Mouse (Mus musculus): ENCODE data around the gene Arhgef39. TPM values are rescaled to one million over a fixed set of nuclear protein-coding genes. Genes with fewer than 3 reads are reported as not detected.

The Arhgef39 gene
- polyA plus RNA-seq, 1 experiment from 2014 or later = 50.3 TPM

GRCm38 (mm10) chr4:43519956-43520355, 20.5 kb upstream of the Arhgef39 start:
- WGBS = 13% methylated on average over 6 of the region's 6 CpGs
- Histone ChIP-seq H3K27me3 (peaks cover 61% of the 10 kb centered on the region), H3K4me1 (peaks cover 42% of the 10 kb centered on the region), H3K4me3 (replicated peaks) (0 out of 2 replicates have a peak overlapping the region, but pooled peaks have one; percentile 4), H3K4me2 (peak overlapping the region; percentile 35), H3K27ac (no peak overlapping the region), H3K9ac (no peak overlapping the region), H3K9me3 (no peaks in the 10 kb centered on the region), H3K36me3 (replicated peaks) (no peaks in the 10 kb centered on the region)
- ATAC-seq (ENCODE audit: low FRiP score) = peak; percentile 64

- Histone ChIP-seq H3K27ac (no peak overlapping the region), H3K4me3 (replicated peaks) (0 out of 2 replicates have a peak overlapping the region, but pooled peaks have one; percentile 4), H3K9ac (no peak overlapping the region), H3K4me2 (peak overlapping the region; percentile 35), H3K27me3 (peaks cover 61% of the 10 kb centered on the region), H3K9me3 (no peaks in the 10 kb centered on the region), H3K4me1 (peaks cover 41% of the 10 kb centered on the region), H3K36me3 (replicated peaks) (no peaks in the 10 kb centered on the region)
- WGBS = 13% methylated on average over 10 of the region's 10 CpGs
- no peak for ATAC-seq (ENCODE audit: low FRiP score)
These were observed 20.1 kb upstream of the Arhgef39 start for GRCm38 (mm10) chr4:43519551-43519950.

GRCm38 (mm10) chr4:43515764-43516708, 16.5 kb upstream of the Arhgef39 start:
- no peak for ATAC-seq (ENCODE audit: low FRiP score)
- H3K4me3 ChIP-seq (replicated peaks) = no peak overlapping the region
- no peak overlapping the region for H3K27ac ChIP-seq
- H3K27me3 ChIP-seq = peaks cover 30% of the 10 kb centered on the region
- no peaks in the 10 kb centered on the region for H3K9me3 ChIP-seq
- no peak overlapping the region for H3K9ac ChIP-seq
- 81% methylated on average over 11 of the region's 11 CpGs for WGBS
- no peak overlapping the region for H3K4me2 ChIP-seq
- H3K4me1 ChIP-seq = peaks cover 17% of the 10 kb centered on the region
- no peaks in the 10 kb centered on the region for H3K36me3 ChIP-seq (replicated peaks)

GRCm38 (mm10) chr4:43513791-43514190, 14.3 kb upstream of the Arhgef39 start:
- ATAC-seq (ENCODE audit: low FRiP score) = no peak
- Histone ChIP-seq H3K9me3 (no peaks in the 10 kb centered on the region), H3K4me2 (no peak overlapping the region), H3K4me1 (peaks cover 10% of the 10 kb centered on the region), H3K4me3 (replicated peaks) (no peak overlapping the region), H3K27me3 (peaks cover 22% of the 10 kb centered on the region), H3K9ac (no peak overlapping the region), H3K27ac (no peak overlapping the region), H3K36me3 (replicated peaks) (no peaks in the 10 kb centered on the region)
- 87% methylated on average over 4 of the region's 4 CpGs for WGBS

- no peak for ATAC-seq (ENCODE audit: low FRiP score)
- H3K9me3 ChIP-seq = no peaks in the 10 kb centered on the region
- WGBS = 90% methylated on average over 4 of the region's 4 CpGs
These were observed 13.8 kb upstream of the Arhgef39 start for GRCm38 (mm10) chr4:43513300-43513699.

DNA sequence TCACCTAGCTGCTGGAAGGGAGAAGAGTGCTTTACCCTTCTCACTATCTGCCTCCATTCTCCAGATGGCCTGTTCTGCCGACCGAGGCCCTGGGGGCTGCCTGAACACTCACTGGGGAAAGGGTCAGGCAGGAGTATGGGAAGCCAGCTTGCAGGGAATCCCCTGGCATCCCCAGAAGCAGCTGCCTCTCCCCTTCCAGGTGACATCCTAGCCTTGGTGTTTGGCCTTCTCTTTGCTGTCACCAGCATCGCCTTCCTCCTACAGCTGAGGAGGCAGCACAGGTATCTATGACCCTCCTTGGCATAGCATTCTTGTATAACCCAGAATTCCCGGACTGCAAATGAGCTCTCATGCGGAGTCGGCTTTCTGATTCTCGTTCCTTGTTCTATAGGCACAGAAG, 13.2 kb upstream of the Arhgef39 start:
- Histone ChIP-seq H3K9ac (no peak overlapping the region), H3K27me3 (peaks cover 27% of the 10 kb centered on the region), H3K4me1 (peaks cover 17% of the 10 kb centered on the region), H3K4me2 (no peak overlapping the region), H3K9me3 (no peaks in the 10 kb centered on the region), H3K4me3 (replicated peaks) (no peak overlapping the region), H3K36me3 (replicated peaks) (no peaks in the 10 kb centered on the region), H3K27ac (no peak overlapping the region)
- 74% methylated on average over 7 of the region's 7 CpGs for WGBS
- ATAC-seq (ENCODE audit: low FRiP score) = no peak

More at GRCm38 (mm10) chr4:43513300-43513699, 13.8 kb upstream of the Arhgef39 start:
- Histone ChIP-seq H3K4me3 (replicated peaks) (no peak overlapping the region), H3K27me3 (peaks cover 23% of the 10 kb centered on the region), H3K9ac (no peak overlapping the region), H3K36me3 (replicated peaks) (no peaks in the 10 kb centered on the region), H3K27ac (no peak overlapping the region), H3K4me1 (peaks cover 11% of the 10 kb centered on the region), H3K4me2 (no peak overlapping the region)

DNA sequence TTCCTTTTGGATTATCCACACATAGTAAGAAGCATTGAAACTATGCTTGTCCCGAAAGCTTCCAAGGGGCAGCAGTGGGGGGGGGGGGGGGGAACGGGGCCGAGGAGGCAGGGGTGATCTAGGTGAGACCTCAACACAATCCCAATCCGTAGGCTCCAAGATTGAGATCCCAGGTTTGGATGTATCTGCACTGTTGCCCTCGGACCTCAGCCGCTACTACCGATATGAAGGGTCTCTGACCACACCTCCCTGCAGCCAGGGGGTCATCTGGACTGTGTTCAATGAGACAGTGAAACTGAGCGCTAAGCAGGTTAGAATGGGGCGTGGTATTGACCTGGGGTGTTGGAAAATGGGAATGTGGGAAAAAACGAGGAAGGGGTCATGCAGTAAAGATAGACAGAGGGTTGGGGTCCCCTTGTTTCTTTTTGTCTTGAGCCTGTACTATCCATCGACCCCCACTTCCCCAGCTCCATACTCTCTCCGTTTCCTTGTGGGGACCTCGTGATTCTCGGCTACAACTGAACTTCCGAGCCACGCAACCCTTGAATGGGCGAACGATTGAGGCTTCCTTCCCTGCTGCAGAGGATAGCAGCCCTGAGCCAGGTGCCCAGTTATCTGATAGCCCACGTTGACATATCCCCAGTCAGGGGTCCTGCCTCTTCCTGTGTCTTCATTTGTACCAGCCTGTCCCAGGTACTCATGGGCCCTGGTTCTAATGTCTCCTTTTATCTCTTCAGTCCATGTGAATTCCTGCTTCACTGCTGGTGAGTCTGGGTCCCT, 12.4 kb upstream of the Arhgef39 start:
- Histone ChIP-seq H3K4me3 (replicated peaks) (no peak overlapping the region), H3K27ac (no peak overlapping the region), H3K27me3 (peaks cover 35% of the 10 kb centered on the region), H3K9ac (no peak overlapping the region), H3K9me3 (no peaks in the 10 kb centered on the region), H3K4me2 (no peak overlapping the region), H3K4me1 (peaks cover 17% of the 10 kb centered on the region), H3K36me3 (replicated peaks) (no peaks in the 10 kb centered on the region)
- ATAC-seq (ENCODE audit: low FRiP score) = no peak
- WGBS = 78% methylated on average over 19 of the region's 19 CpGs

GRCm38 (mm10) chr4:43509109-43509508, 9.6 kb upstream of the Arhgef39 start:
- 0 out of 2 replicates have a peak overlapping the region, but pooled peaks have one; percentile 47 for H3K9ac ChIP-seq
- peak overlapping the region; percentile 36; the same call in 1 of the 2 replicates for H3K4me3 ChIP-seq (replicated peaks)
- no peak overlapping the region for H3K27ac ChIP-seq

DNA sequence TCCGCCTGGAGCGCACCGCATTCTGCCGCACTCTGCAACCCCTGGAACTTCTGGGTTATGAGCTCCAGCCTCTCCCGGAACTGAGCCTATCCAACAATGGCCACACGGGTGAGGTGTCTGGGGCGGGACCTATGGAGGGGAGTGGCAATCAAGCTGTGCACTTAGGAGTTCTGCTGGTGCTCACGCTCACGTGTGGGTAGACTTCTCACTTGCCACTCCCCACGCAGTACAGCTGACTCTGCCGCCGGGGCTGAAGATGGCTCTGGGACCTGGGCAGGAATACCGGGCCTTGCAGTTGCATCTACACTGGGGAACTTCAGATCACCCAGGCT, 9.1 kb upstream of the Arhgef39 start:
- peaks cover 45% of the 10 kb centered on the region for H3K27me3 ChIP-seq
- 6% methylated on average over 13 of the region's 13 CpGs for WGBS

More at GRCm38 (mm10) chr4:43509109-43509508, 9.6 kb upstream of the Arhgef39 start:
- ATAC-seq (ENCODE audit: low FRiP score) = no peak
- H3K4me2 ChIP-seq = peak overlapping the region; percentile 60
- H3K9me3 ChIP-seq = no peaks in the 10 kb centered on the region
- H3K36me3 ChIP-seq (replicated peaks) = no peaks in the 10 kb centered on the region
- peaks cover 17% of the 10 kb centered on the region for H3K4me1 ChIP-seq
- peaks cover 45% of the 10 kb centered on the region for H3K27me3 ChIP-seq
- WGBS = 14% methylated on average over 9 of the region's 9 CpGs

GRCm38 (mm10) chr4:43507938-43508665, 8.6 kb upstream of the Arhgef39 start:
- Histone ChIP-seq H3K27me3 (peaks cover 45% of the 10 kb centered on the region), H3K27ac (no peak overlapping the region), H3K9ac (peak overlapping the region; percentile 47; the same call in 1 of the 2 replicates), H3K4me1 (peaks cover 17% of the 10 kb centered on the region), H3K9me3 (no peaks in the 10 kb centered on the region), H3K4me3 (replicated peaks) (peak overlapping the region; percentile 36), H3K4me2 (peak overlapping the region; percentile 60), H3K36me3 (replicated peaks) (no peaks in the 10 kb centered on the region)
- no peak for ATAC-seq (ENCODE audit: low FRiP score)
- 10% methylated on average over 22 of the region's 22 CpGs for WGBS

More for the DNA sequence above, 9.1 kb upstream of the Arhgef39 start:
- no peaks in the 10 kb centered on the region for H3K36me3 ChIP-seq (replicated peaks)
- ATAC-seq (ENCODE audit: low FRiP score) = peak; percentile 20; the same call in 1 of the 2 replicates
- H3K4me2 ChIP-seq = peak overlapping the region; percentile 60
- H3K27ac ChIP-seq = no peak overlapping the region
- H3K4me1 ChIP-seq = peaks cover 17% of the 10 kb centered on the region
- peak overlapping the region; percentile 47; the same call in 1 of the 2 replicates for H3K9ac ChIP-seq
- no peaks in the 10 kb centered on the region for H3K9me3 ChIP-seq
- H3K4me3 ChIP-seq (replicated peaks) = peak overlapping the region; percentile 36

DNA sequence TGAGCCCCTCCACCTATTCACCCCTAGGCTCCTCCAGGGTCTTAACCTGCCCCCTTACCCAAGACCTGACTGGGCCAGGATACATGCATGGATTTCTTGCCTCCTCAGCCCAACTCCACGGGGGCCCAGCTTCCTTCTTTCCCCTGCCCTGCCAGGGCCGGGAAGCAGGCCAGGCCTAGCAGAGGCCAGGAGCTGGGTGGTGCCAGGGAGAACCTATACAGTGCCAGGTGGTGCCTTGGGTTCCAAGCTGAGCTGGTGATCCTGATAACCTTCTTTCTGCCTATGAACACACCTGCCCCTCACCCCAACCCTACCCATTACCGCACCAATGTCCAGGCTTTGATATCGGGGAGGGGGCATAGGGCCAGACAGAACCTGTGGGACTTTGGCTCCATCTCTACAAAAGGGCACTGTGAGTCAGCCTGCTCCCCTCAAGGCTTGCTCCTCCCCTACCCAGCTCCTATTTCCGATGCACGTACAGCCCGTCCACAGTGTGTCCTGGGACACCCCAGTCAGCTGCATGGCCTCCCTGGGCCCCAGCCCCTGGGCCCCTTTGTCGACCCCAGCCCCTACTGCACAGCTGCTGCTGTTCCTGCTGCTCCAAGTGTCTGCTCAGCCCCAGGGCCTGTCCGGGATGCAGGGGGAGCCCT, 7.2 kb upstream of the Arhgef39 start, which contains the start of gene Car9:
Car9 (plus strand) TSS at position 431 of the 650 bp plus-strand sequence.
- Histone ChIP-seq H3K4me3 (replicated peaks) (no peak within 1 kb of the TSS), H3K9me3 (no peaks in the 10 kb centered on the region), H3K27ac (no peak within 1 kb of the TSS), H3K36me3 (replicated peaks) (no peaks in the 10 kb centered on the region), H3K4me2 (peak within 1 kb of the TSS; percentile 60; the same call in 1 of the 2 replicates), H3K4me1 (peaks cover 17% of the 10 kb centered on the region), H3K9ac (no peak within 1 kb of the TSS), H3K27me3 (peaks cover 47% of the 10 kb centered on the region)
- 59% methylated on average over 9 of the region's 9 CpGs for WGBS
- no peak for ATAC-seq (ENCODE audit: low FRiP score)
